Mouse (Mus musculus): ENCODE measurements around the gene Xpo6. TPM values are rescaled to one million over a fixed set of nuclear protein-coding genes. Genes with fewer than 3 reads are reported as not detected.

Gene Xpo6
- polyA plus RNA-seq, 1 experiment = 149 TPM

- Histone ChIP-seq H3K27ac (ENCODE audit: insufficient read depth, low read length) (no peak overlapping the region), H3K4me1 (ENCODE audit: control insufficient read depth, insufficient read depth, low read length) (no peaks in the 10 kb centered on the region), H3K4me3 (ENCODE audit: insufficient read depth, low read length) (no peak overlapping the region)
- TF ChIP-seq CTCF (IDR thresholded peaks at IDR 0.05; ENCODE audit: extremely low read depth, insufficient read depth, low read length) (no peak), POLR2A (IDR thresholded peaks at IDR 0.05; ENCODE audit: extremely low read depth, insufficient read depth, low read length) (no peak)
Observed at GRCm38 (mm10) chr7:126093162-126093561, 107.1 kb downstream of the Xpo6 start.

GRCm38 (mm10) chr7:126089782-126090181 is 110.5 kb downstream of the Xpo6 start:
- no peak for TF ChIP-seq POLR2A (IDR thresholded peaks at IDR 0.05; ENCODE audit: extremely low read depth, insufficient read depth, low read length)
- TF ChIP-seq CTCF (IDR thresholded peaks at IDR 0.05; ENCODE audit: extremely low read depth, insufficient read depth, low read length) = peak; percentile 92
- Histone ChIP-seq H3K27ac (ENCODE audit: insufficient read depth, low read length) (no peak overlapping the region), H3K4me1 (ENCODE audit: control insufficient read depth, insufficient read depth, low read length) (no peaks in the 10 kb centered on the region), H3K4me3 (ENCODE audit: insufficient read depth, low read length) (no peak overlapping the region)

GRCm38 (mm10) chr7:126088155-126088554 is 112.1 kb downstream of the Xpo6 start:
- TF ChIP-seq POLR2A (IDR thresholded peaks at IDR 0.05; ENCODE audit: extremely low read depth, insufficient read depth, low read length) (no peak), CTCF (IDR thresholded peaks at IDR 0.05; ENCODE audit: extremely low read depth, insufficient read depth, low read length) (peak; percentile 32; the same call in 1 of the 2 replicates)

DNA sequence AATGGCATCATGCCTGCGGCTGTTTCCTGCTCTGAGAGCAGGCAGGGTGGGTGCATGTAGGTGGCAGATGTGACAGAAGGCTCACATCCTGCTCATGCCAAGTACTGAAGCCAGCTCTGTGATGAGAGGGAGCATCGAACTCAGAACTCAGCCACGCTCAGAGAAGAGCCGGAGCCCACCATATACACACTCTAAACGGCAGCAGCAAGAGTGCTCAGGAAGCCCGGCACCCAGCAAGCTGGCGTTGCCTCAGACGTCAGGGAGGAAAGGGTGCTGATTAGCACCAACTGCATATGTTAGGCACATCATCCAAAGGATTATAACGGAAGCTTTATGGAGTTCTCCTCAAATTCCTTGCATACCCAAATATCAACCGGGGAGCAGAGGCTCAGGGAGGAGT is 112.7 kb downstream of the Xpo6 start:
- Histone ChIP-seq H3K27ac (ENCODE audit: insufficient read depth, low read length) (no peak overlapping the region), H3K4me1 (ENCODE audit: control insufficient read depth, insufficient read depth, low read length) (peaks cover 2% of the 10 kb centered on the region; the same call in 1 of the 2 replicates), H3K4me3 (ENCODE audit: insufficient read depth, low read length) (no peak overlapping the region)
- TF ChIP-seq POLR2A (IDR thresholded peaks at IDR 0.05; ENCODE audit: extremely low read depth, insufficient read depth, low read length) (no peak), CTCF (IDR thresholded peaks at IDR 0.05; ENCODE audit: extremely low read depth, insufficient read depth, low read length) (no peak)

More at GRCm38 (mm10) chr7:126088155-126088554, 112.1 kb downstream of the Xpo6 start:
- H3K4me1 ChIP-seq (ENCODE audit: control insufficient read depth, insufficient read depth, low read length) = no peaks in the 10 kb centered on the region
- H3K27ac ChIP-seq (ENCODE audit: insufficient read depth, low read length) = no peak overlapping the region
- no peak overlapping the region for H3K4me3 ChIP-seq (ENCODE audit: insufficient read depth, low read length)

DNA sequence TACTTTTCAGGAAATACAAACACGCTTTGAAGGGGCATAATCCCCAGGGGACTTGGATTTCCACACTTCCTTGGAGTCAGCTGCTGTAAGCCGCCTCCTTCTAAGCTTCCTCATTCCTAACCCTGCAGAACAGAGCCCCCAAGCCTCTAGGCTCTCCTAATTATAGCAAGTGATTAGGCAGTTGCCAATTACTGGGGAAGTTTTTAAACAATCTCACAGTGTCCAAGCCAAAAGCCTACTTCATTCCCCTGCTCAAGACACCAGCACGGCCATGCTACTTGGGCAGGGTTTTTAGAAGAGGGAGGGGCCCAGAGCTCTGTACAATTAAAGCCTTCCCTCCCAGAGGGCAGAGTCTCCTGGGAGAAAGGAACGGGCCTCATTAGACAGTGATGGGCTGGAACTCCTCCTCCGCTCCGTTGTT is 114.0 kb downstream of the Xpo6 start:
- TF ChIP-seq CTCF (IDR thresholded peaks at IDR 0.05; ENCODE audit: extremely low read depth, insufficient read depth, low read length) = no peak
- TF ChIP-seq POLR2A (IDR thresholded peaks at IDR 0.05; ENCODE audit: extremely low read depth, insufficient read depth, low read length) = no peak
- Histone ChIP-seq H3K4me3 (ENCODE audit: insufficient read depth, low read length) (no peak overlapping the region), H3K27ac (ENCODE audit: insufficient read depth, low read length) (no peak overlapping the region), H3K4me1 (ENCODE audit: control insufficient read depth, insufficient read depth, low read length) (peaks cover 3% of the 10 kb centered on the region; the same call in 1 of the 2 replicates)

DNA sequence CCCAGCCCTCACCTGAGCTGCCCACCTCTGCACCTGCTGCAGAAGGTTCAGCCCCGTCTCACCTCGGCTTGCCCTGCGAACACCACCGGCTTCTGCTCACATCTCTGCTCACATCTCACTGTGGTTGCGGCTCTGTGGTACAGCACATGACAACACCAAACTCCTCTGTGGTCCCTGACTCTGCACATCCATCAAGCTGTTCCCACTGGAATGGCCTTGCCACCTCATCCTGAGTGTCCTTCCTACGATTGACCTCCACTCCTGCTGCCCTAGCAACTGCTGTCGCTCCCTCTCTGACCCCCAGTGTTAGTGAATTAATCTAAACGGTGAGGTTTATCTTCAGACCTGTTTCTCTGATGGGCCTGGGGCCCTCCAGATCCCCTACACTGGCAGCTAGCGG is 115.1 kb downstream of the Xpo6 start:
- peaks cover 3% of the 10 kb centered on the region; the same call in 1 of the 2 replicates for H3K4me1 ChIP-seq (ENCODE audit: control insufficient read depth, insufficient read depth, low read length)
- TF ChIP-seq POLR2A (IDR thresholded peaks at IDR 0.05; ENCODE audit: extremely low read depth, insufficient read depth, low read length) (no peak), CTCF (IDR thresholded peaks at IDR 0.05; ENCODE audit: extremely low read depth, insufficient read depth, low read length) (no peak)
- no peak overlapping the region for H3K4me3 ChIP-seq (ENCODE audit: insufficient read depth, low read length)
- H3K27ac ChIP-seq (ENCODE audit: insufficient read depth, low read length) = no peak overlapping the region

- peaks cover 3% of the 10 kb centered on the region; the same call in 1 of the 2 replicates for H3K4me1 ChIP-seq (ENCODE audit: control insufficient read depth, insufficient read depth, low read length)
- no peak overlapping the region for H3K4me3 ChIP-seq (ENCODE audit: insufficient read depth, low read length)
- TF ChIP-seq POLR2A (IDR thresholded peaks at IDR 0.05; ENCODE audit: extremely low read depth, insufficient read depth, low read length) = no peak
- TF ChIP-seq CTCF (IDR thresholded peaks at IDR 0.05; ENCODE audit: extremely low read depth, insufficient read depth, low read length) = no peak
- H3K27ac ChIP-seq (ENCODE audit: insufficient read depth, low read length) = no peak overlapping the region
Observed at GRCm38 (mm10) chr7:126083980-126084348, 116.3 kb downstream of the Xpo6 start.

GRCm38 (mm10) chr7:126083341-126083979 is 116.8 kb downstream of the Xpo6 start:
- TF ChIP-seq CTCF (IDR thresholded peaks at IDR 0.05; ENCODE audit: extremely low read depth, insufficient read depth, low read length) (peak; percentile 42), POLR2A (IDR thresholded peaks at IDR 0.05; ENCODE audit: extremely low read depth, insufficient read depth, low read length) (no peak)
- no peak overlapping the region for H3K27ac ChIP-seq (ENCODE audit: insufficient read depth, low read length)
- H3K4me3 ChIP-seq (ENCODE audit: insufficient read depth, low read length) = no peak overlapping the region
- H3K4me1 ChIP-seq (ENCODE audit: control insufficient read depth, insufficient read depth, low read length) = peaks cover 3% of the 10 kb centered on the region; the same call in 1 of the 2 replicates

GRCm38 (mm10) chr7:126082286-126082741 is 118.0 kb downstream of the Xpo6 start, which contains the start of gene Gsg1l:
TSS of gene Gsg1l (minus strand) at chr7:126082411.
- Histone ChIP-seq H3K4me1 (ENCODE audit: control insufficient read depth, insufficient read depth, low read length) (peaks cover 3% of the 10 kb centered on the region; the same call in 1 of the 2 replicates), H3K4me3 (ENCODE audit: insufficient read depth, low read length) (peak within 1 kb of the TSS; percentile 61), H3K27ac (ENCODE audit: insufficient read depth, low read length) (peak within 1 kb of the TSS; percentile 77)
- TF ChIP-seq POLR2A (IDR thresholded peaks at IDR 0.05; ENCODE audit: extremely low read depth, insufficient read depth, low read length) (no peak), CTCF (IDR thresholded peaks at IDR 0.05; ENCODE audit: extremely low read depth, insufficient read depth, low read length) (no peak)

DNA sequence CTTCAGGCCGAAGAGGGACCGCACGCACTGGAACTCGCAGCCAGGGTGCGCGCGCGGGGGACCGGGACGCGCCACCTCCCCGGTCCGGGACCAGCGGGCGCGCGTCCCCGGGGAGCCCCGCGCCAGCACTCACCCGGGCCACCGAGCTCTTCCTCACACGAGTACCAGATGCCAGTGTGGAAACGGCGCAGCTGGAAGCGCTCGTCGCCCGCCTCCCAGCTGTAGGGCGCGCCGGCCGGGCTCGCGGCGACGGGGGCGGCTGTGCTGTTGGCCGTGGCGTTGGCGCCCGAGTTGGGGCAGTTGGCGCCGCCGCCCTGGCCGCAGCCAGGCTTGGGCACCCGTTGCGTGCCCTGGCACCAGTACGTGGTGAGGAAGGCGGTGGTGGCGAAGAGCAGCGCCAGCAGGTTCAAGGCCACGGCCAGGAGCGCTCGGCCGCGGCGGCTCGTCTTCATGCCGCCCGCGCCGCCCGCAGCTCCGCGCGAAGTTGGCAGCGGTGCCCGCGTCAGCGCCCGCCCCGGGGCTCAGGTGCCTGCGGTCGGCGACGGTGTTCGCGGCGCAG is 118.5 kb downstream of the Xpo6 start:
- peaks cover 3% of the 10 kb centered on the region; the same call in 1 of the 2 replicates for H3K4me1 ChIP-seq (ENCODE audit: control insufficient read depth, insufficient read depth, low read length)
- H3K4me3 ChIP-seq (ENCODE audit: insufficient read depth, low read length) = peak overlapping the region; percentile 61
- peak overlapping the region; percentile 77 for H3K27ac ChIP-seq (ENCODE audit: insufficient read depth, low read length)
- TF ChIP-seq CTCF (IDR thresholded peaks at IDR 0.05; ENCODE audit: extremely low read depth, insufficient read depth, low read length) (no peak), POLR2A (IDR thresholded peaks at IDR 0.05; ENCODE audit: extremely low read depth, insufficient read depth, low read length) (no peak)
